Mouse (Mus musculus) layer of hippocampus, postnatal 10 days (tissue): ENCODE data around the gene Cplane1. TPM values are rescaled to one million over a fixed set of nuclear protein-coding genes. Genes with fewer than 3 reads are reported as not detected.
"Not testable (repeated sequence)": the region's sequence is repeated elsewhere in the genome, so short reads cannot be mapped to it uniquely, and the experiment has no call there.

Experiments
- DNase-seq, 2 experiments: peaks; one replicate each; pipeline ENCODE4 v3.0.0; 2021; ENCODE audit warnings: low spot score in 2 of 2
- long read RNA-seq: library from polyadenylated mRNA; stranded (forward); transcript quantifications from one replicate; pipeline ENCODE4 v2.0.0, GENCODE M21; 2023
- total RNA-seq, 2 experiments: library from RNA; stranded (reverse); gene quantifications; 2 replicates each; pipeline ENCODE4 v1.2.3; 2021

Cplane1 gene
- total RNA-seq: 10 to 100 TPM; 30.6 to 39.8 TPM
- long read RNA-seq, partial matches to known transcripts: 6 of 43 reads
- long read RNA-seq, other reads (novel, unspliced or antisense): 37 of 43 reads

DNA sequence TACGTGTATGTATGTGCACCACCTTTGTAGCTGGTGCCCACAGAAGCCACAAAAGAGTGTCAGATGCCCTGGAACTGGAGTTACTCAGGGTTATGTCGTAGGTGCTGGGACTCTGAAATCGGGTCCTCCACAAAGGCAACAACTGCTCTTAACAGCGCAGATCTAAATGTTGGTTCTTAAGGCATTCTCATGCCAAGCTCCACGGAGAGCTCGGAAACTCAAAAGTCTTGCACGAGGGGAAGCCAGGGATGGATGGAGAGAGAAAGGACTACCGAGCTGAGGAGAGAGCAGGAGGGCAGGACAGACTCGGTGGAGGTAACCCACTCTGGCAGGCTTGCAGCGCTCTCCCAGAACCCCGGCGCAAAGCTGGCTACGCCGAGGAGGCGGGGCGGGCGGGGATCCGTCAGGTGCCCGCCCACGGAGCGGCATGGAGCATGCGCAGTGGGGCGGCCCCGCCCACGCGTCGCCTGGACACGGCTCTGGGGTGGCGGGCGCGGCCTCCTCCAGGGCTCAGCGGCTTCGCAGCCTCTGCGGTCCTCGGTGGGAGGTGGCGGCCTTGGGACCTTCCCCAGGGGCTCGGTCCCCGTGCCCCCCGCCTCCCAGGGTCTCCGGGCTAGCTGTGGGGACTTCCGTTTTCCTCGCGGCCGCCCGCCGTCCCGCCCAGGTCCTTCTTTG is at the start of gene Cplane1:
Gene Cplane1 (plus strand): TSS at position 516 of the 675 bp plus-strand sequence.
- DNase-seq: peak; percentile 93 to 97

DNA sequence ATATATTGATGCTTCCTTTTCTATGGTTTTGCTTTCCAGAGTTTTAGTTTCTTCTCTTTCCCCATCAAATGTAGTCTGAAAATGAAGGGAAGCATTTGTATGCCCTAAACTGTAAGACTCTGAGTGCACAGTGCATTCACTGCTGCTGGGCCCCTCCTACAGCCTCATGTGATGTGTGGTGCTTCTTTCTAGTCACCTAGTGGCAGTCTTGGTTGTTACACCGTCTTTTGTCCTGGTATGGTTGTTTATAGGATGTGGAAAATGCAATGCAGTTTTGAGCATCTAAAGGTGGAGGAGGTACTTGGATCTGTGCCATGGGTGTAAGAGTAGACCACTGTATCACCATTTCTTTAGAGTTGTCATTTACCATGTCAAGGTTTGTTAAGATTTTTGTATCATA is 39.6 kb upstream of the Cplane1 start:
- no peak for DNase-seq

GRCm38 (mm10) chr15:8131268-8131667 is 37.6 kb upstream of the Cplane1 start:
- no peak for DNase-seq

GRCm38 (mm10) chr15:8131761-8132160 is 37.1 kb upstream of the Cplane1 start:
- no peak for DNase-seq

DNA sequence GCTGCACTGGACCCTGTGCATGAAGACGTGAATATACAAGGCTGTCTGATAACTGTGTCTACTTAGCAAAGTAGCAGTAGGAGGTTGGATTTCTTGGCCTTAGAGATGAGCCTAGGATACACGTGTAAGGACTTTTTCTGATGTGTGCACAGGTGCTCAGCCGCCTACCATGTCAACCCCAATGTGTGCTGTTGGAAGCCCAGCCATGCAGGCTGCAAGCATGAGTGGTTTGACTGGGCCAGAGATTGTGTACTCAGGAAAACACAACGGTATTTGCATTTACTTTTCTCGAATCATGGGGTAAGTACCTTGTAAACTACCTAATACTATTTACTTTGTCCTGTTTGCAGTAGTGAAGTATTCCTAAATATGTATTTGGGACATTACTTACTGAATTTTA is 33.3 kb upstream of the Cplane1 start:
- no peak for DNase-seq

GRCm38 (mm10) chr15:8161841-8162240 is 7.1 kb upstream of the Cplane1 start:
- no peak for DNase-seq

- DNase-seq: no peak
Observed at GRCm38 (mm10) chr15:8169266-8169746, 400 bp downstream of the Cplane1 start.

GRCm38 (mm10) chr15:8189563-8189962 is 20.7 kb downstream of the Cplane1 start:
- DNase-seq: no peak

- DNase-seq: no peak
Observed at GRCm38 (mm10) chr15:8190435-8190834, 21.5 kb downstream of the Cplane1 start.

GRCm38 (mm10) chr15:8200317-8200716 is 31.4 kb downstream of the Cplane1 start:
- no peak for DNase-seq

DNA sequence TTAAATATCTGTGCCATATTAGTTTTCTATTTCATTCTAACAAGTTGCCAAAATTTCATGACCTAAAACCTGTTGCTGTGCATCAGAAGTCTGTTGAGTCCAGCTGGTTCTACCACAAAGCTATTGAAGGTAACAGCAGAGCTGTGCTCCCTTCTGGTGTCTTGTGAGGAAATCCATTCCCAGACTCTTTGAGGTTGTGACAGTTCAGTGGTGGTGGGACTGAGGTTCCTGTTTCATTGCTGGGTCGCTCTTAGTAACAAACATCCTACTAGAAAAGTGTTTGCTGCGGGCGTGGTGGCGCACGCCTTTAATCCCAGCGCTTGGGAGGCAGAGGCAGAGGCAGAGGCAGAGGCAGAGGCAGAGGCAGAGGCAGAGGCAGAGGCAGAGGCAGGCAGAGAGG is 39.5 kb downstream of the Cplane1 start:
- DNase-seq: no peak

GRCm38 (mm10) chr15:8214811-8215210 is 45.9 kb downstream of the Cplane1 start:
- DNase-seq: no peak

- DNase-seq: not testable (repeated sequence)
Observed at GRCm38 (mm10) chr15:8234167-8234566, 65.3 kb downstream of the Cplane1 start.

DNA sequence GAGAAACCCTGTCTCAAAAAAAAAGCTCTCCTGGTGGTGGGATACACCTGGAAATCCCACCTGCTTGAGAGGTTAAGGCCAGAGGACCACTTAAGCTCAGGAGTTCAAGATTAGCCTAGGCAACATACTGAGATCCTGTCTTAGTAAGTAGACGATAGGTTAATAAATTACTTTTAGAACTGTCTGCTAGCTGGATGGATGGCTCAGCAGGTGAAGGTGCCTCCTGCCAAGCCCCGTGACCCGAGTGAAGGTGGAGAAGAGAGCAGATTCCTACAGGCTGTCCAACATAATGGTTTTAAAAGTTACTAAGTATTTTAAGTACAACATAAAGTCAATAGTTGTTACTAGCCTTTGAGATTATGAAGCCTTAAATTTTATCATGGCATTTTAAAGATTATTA is 97.0 kb downstream of the Cplane1 start:
- no peak for DNase-seq

DNA sequence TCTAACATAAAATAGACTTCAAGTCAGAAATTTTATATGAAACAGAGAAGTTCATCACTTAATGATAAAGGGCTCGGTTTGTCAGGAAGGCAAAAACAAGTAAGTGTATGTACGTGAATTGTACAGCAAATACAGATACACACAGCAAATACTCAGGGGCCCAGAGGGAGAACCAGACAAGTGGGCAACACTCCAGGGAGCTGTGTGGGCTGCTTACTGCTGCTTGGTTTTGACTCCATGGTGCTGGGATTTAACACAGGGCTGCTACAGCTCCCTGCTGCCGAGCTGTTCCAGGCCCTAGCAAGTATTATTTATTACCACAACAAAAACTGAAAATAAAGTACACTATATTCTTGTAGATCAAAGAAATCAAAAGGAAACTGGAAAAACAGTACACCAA is 98.3 kb downstream of the Cplane1 start:
- DNase-seq: no peak

DNA sequence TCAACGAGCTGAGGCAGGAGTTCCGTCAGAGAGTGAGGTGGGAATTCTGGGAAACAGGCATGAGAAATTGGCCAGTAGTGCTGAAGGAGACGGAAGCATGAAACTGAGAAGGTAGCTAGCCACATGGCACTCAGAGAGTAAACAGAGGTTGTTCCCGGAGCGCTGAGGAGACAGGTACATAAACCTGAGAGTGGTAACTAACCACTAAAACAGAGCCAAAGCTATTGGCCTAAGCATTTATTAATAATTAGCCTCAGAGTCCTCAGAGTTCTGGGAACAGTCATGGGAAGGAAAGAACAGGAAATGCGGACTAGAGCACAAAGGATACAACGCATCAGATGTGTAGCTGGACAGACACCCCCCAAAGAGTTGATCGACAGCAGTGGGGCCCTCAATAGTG is 99.3 kb downstream of the Cplane1 start:
- no peak for DNase-seq

DNA sequence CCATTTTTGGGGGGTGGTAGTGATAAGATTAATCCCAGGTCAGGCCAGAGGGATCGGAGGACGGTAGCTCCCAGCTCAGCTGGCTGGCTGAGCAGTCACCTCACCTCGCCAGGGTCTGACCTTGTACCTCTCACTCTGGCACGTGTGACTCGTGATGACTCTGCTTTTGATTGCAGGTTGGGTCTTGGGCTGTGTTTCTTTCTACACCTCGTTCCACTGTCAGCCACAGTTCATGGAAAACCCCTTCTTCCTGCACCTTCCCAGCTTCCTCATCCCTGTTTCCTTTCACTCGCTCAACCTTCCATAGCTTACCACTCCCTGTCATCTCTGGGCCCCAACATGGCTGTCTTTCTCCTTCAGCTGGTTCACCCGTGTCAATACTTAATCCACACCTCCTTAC is 103.0 kb downstream of the Cplane1 start:
- DNase-seq: no peak

GRCm38 (mm10) chr15:8277916-8278315 is 109.0 kb downstream of the Cplane1 start:
- not testable (repeated sequence) for DNase-seq

DNA sequence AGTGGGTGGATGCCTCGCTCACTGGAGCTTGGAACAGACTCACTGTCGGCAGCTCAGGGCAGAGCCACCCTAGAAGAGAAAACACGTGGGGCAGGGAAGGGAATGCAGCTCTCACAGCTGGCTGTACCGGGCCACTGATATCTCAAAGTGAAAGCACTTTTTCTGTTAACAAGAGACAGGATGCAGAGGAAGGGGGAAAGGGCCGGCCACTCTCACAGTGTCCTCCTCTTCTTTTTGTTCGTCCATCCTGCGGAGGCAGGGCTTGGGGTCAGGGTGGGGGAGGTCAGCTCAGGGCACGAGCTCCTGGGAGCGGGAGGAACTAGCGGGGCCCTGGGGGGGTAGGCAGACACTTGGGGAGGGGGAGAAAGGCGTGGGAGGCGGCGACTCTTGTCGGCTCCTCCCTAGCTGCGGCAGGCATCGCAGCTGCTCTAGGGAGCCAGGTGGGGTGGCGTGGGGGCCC is 110.4 kb downstream of the Cplane1 start:
- no peak for DNase-seq

DNA sequence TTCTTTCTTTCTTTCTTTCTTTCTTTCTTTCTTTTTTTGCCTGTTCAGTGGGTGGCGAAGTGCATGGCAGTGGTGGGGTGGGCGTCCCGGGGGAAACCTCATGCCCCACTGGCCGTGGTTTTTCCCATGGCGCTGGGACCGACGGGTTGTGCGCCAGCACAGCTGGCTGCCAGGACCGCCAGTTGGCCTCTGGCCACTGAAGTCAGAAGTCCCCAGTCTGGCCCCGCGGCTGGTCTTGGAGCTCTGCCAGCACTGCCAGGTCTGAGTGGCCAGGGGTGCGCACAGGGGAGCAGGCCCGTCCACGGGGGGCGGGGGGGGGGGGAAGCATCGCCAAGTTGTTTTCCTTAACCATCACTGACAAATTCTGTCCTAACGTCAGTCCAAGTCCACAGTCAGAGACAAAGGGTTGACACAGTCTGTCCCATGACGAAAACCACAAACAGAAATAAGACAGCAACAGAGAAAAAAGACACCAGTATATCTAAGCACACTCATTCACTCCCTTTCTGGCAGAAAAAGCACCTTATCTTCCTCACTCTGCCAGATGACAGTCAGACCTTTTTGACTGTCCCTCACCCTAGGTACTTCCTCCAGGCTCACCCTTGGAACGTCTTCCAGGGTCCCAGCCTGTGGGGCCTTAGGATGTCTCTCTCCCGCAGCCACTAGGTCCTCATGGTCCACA is 111.2 kb downstream of the Cplane1 start:
- DNase-seq: peak; percentile 41 to 51

GRCm38 (mm10) chr15:8281701-8282100 is 112.8 kb downstream of the Cplane1 start:
- no peak for DNase-seq

DNA sequence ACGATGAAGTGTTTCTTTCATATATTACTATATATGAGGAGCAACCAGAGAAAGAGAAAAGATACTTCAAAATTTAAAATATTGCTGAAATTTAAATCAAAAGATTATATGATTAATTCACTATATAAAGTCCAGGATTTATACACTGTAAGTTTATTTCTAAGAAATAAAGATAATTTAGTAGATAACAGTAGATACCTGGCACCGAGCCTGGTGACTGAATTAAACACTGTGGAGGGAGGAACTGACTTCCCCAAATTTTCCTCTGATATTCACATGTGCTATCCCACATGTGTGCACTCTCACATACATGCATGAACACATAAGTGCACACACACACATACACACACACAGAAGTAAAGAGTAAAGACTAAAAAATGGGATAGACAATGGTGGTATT is 113.2 kb downstream of the Cplane1 start:
- DNase-seq: no peak

- DNase-seq: no peak
Observed at GRCm38 (mm10) chr15:8291251-8291650, 122.3 kb downstream of the Cplane1 start.
